Mouse (Mus musculus) forelimb bud, embryonic 11.5 days (tissue): ENCODE data around the gene Camkmt.

Experiments
- DNase-seq: peaks from one replicate; pipeline ENCODE4 v3.0.0-alpha.2; 2012; ENCODE audit warnings: low read depth, low spot score

Gene Camkmt

DNA sequence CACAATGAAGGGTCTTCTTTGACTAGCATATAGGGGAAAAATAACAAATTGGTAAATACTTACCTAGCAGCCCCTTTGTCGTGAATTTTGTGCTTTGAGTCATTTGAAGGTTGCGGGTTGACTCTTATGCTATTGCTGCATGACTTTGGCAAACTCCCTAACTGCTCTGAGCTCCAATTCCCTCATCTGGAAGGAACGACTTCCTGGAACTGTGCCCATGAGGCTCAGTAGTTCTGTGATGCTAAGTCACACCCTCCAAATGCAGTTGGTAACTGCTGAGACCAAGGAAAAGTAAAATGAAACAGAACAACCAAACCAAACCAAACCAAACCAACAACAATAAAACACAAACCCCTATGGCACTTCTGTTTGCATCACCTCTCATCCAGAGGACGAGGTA, 403.2 kb downstream of the Camkmt start:
- DNase-seq, result no peak

DNA sequence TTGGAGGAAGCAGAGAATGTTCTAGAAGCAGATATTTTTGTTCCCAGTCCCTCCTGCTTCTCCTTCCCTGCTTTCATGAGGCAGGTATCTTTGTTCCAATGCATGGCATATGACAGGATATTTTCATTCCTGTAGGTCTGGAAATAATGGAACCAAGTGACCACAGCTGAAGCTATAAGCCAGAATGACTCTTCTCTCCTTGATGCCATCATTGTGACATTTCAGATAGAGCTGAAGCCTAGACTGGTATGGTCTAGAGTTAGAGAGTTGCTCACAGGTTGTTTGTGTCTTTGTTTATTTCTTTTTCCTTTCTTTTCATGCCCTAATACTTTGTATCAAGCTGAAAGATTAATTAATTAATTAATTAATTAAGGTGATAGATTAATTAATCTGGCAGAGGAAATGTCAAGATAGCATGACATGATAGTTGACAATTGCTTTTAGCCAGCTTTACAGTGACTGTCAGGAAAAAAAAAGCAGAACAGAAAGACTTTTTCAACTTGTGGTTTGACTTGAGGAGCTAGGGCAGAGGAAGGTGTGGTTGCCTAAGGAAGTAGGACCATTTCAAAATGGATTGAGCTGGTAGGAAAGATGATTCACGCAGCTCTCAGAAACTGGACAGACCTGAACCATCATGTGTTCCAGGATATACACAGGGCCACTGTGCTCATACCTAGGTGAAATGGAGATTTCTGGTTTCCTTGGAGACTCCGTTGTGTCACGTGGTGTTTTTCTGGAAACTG, 404.8 kb downstream of the Camkmt start:
- DNase-seq, result no peak

DNA sequence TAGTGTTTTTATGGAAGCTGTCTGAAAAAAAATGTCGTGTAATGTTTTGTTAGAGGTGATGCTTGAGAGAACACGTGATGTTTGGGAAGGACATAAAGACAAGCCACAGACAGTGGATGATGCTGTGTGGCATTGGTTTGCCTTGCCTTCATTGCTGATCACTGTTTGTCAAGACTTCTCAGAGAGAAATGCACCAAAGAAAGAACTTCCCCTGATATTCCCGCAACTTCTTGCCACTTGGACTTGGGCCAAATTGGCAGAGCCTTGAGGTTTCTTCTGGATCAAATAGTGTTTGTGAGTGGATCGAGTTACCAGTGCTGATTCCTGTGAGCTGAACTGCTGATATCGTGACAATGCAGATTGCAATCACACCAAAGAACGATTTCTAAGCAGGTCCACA, 405.5 kb downstream of the Camkmt start:
- DNase-seq, result no peak

DNA sequence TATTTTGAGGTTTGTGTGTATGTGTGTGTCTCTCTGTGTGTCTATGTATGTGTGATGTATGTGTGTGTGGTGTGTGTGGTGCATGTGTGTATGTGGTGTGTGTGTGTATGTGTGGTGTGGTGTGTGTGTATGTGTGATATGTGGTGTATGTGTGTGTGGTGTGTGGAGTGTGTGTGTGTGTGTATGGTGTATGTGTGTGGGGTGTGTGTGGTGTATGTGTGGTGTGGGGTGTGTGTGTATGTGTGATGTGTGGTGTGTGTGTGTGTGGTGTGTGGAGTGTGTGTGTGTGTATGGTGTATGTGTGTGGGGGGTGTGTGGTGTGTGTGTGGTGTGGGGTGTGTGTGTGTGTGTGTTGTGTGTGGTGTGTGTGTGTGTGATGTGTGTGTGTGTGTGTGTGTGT, 414.5 kb downstream of the Camkmt start:
- no peak for DNase-seq

DNA sequence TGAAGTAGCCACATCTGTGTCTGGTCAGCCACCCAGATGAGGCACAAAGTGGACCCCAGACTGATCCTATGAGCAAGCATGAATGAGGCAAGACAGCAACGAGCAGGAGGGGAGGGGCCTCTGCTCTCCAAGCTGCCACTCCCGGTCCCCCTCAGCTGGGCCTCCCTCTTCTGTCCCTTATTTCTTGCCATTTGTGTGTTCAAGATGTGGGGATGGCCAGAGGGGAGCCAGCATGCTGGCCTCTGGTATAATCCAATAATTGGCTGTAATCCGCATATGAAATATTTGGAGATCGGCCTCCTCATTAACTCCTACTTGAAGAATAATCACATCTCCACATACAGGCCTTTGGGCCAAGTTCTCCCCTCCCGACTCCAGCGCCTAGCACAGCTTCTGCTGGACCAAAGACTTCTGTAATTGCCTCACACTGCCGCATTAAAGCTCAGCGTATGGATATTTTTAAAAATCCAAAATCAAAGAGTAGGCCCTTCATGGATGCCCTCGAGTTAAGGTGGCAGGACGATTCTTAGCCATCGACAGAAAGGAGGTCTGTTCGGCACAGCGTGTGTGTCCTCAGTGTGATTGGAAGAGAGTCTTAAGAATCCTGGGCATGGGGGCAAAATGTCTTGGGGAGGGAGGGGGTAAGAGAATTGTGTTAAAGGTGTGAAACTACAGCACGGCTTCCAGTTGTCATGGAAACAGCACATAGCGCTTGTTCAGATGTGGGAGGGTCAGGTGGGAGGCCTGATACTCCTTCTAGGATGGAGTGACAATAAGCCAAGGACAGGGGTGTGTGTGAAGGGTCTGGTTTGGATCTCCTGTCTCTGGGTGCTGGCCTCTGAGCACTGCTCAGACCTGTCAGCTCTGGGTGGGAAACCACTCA, 416.1 kb downstream of the Camkmt start:
- no peak for DNase-seq

DNA sequence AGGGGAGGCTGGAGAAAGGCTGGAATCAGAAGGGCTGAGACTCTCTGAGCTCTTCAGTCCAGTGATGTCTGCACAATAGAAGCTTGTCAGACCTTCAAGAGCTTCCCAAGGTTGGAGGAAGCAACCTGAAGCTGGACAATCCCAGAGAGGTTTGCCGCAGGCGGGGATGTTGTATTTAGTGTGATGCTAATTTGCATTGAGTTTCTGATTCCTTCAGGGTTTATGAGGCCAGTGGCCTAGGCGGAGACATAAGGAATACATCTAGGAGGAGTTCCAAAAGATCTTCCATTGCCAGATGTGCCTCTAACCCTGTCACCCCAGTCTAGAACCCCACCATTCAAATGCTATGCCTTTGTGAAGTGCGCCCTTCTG, 416.7 kb downstream of the Camkmt start:
- no peak for DNase-seq
